Mouse (Mus musculus): ENCODE data around the gene Olfr67. TPM values are rescaled to one million over a fixed set of nuclear protein-coding genes. Genes with fewer than 3 reads are reported as not detected.
"Not testable (repeated sequence)": the region's sequence is repeated elsewhere in the genome, so short reads cannot be mapped to it uniquely, and the experiment has no call there.

The Olfr67 gene
- total RNA-seq (2021), result not detected

DNA sequence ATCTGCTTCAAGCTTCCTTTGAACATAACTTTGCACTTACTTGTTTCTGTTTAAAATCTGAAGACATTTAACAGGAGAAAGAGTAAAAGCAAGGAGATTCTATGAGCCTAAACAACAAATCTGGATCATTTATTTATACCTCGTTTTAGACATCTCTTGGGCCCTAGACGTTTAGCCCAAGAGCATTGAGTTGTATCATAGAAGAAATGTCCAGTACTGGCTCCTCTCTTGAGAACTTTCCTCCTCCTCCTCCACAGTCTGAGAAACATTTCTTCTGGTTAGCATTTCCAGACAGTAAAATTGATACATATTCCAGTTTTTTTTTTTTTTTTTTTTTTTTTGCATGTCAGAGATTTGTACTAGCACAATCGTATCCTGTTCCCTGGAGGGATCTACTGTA, at the start of gene Olfr67:
TSS of gene Olfr67 (minus strand) at position 101 of the 400 bp plus-strand sequence.
- intact Hi-C loops (cut with DNase I), result no loop called here
- DNase-seq (ENCODE audit: low spot score in 2 of 2), result no peak

DNA sequence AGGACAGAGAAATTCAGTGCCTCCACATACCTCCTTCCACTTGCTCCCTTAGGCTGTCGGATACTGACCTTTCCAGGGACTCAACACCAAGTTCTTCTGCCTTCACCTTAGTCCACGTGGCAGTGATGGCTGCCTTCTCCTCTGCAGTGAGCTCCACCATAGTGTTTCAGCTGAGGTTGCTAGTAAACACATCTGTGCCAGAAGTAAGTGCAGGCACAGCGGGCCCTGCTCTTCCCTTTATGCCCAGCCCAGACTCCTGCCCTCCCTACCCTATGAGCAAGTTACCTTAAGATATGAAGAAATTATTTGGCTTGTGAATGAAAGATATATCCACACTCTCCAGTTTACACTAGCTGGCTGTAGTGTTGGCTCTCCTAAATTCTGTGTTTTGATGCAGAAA, 48.6 kb upstream of the Olfr67 start, which contains the start of gene Hbb-bh2:
TSS of gene Hbb-bh2 (minus strand) at position 253 of the 400 bp plus-strand sequence.
- intact Hi-C loops (cut with DNase I), result no loop called here
- no peak for DNase-seq (ENCODE audit: low spot score in 2 of 2)

DNA sequence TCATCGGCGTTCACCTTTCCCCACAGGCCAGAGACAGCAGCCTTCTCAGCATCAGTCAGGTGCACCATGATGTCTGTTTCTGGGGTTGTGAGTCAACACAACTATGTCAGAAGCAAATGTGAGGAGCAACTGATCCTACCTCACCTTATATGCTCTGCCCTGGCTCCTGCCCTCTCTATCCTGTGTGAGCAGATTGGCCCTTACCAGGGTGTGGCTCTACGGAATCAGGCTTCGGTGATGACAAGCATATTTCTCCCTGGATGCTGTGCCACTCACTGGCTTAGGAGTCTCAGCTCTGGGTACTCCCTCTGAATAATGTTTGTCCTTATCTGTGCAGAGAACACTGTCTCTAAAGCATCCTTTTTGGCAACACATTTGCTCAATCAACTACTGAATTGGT, 36.2 kb upstream of the Olfr67 start, which contains the start of gene Hbb-bs:
TSS of gene Hbb-bs (minus strand) at position 289 of the 400 bp plus-strand sequence.
- intact Hi-C loops (cut with DNase I), result no loop called here
- no peak for DNase-seq (ENCODE audit: low spot score in 2 of 2)

DNA sequence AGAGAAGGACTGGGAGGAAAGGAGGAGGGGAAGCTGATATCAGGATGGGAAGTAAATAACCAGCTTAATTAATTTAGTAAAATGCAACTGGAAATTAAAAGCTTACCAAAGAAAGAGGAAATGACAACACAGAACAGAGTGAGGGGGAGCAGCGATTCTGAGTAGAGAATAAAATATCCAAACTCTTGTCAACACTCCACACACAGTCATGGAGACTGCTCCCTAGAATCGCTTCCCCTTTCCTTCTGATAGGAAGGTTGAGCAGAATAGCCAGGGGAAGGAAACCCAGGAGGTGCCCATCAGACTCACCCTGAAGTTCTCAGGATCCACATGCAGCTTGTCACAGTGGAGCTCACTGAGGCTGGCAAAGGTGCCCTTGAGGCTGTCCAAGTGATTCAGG, 35.5 kb upstream of the Olfr67 start:
- intact Hi-C loops (cut with DNase I); DNase-seq (ENCODE audit: low spot score in 2 of 2): not testable (repeated sequence)

DNA sequence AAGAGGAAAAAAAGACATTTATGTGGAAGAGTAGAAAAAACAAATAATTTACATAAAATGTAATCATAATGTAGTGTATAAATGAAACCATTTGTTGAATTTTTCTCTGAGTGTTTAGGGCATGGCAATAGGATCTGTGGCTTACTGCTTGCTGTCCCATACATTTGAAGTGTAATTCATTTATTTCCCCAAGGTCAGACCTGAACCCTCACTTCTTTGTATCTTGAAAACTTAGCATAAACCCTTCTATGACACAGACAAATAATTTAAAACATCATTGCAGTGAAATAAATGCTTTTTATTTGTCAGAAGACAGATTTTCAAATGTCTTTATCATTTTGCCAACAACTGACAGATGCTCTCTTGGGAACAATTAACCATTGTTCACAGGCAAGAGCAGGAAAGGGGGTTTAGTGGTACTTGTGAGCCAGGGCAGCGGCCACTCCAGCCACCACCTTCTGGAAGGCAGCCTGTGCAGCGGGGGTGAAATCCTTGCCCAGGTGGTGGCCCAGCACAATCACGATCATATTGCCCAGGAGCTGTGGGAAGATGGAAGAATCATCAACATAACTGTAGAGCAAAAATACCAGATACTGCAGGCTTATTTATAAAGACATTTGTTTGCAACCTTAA, 34.8 kb upstream of the Olfr67 start:
- intact Hi-C loops (cut with DNase I), result no loop called here
- DNase-seq (ENCODE audit: low spot score in 2 of 2), result no peak

DNA sequence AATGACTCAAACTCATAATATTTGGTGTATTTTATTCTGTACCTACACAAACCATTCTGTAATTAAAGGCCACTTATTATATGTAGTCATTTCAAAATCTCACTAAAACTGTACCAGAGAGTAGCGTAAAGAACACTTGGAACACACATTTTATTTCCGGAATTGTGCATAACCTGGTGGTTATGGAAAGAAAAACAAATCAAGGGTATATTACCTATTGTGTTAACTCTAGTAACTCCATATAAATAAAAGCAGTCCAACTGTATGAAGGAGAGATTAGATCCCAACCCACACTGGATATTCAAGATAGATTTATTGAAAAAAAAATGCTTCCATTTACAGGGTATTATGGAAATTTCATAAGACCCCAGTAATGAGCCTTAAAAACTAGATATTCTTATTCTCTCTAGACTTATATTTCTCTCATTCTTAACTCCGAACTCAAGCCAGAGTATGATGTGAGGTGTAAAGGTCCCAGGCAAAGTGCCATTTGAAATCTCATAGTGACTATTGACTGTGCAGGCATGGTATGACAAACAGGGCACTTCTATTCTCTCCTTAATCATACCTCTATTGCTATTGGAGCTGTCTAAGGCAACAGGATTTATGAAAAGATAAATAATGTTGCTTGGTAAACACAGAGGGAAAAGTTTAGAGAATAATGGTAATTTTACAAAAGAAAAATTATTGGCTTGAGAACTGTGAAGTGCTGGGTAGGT, 34.1 kb upstream of the Olfr67 start:
- intact Hi-C loops (cut with DNase I), result no loop called here
- DNase-seq (ENCODE audit: low spot score in 2 of 2), result no peak

DNA sequence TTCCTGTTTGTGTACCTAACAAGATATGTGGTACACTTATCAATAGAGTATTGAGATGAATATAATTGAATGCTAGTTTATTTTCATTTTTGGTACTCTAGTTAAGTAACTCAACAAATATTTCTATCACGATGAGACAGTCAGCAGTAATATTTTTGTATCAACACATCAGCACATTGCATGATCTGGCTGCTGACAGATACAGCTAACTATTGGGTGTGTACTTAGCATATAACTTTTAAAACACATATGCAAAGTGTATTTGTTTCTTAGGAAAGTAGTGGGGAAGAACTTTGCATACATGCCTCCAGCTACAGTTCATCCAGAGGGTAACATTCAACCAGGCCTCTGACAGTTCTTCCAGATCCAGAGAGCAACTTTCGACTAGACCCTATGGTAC, 33.0 kb upstream of the Olfr67 start:
- no peak for DNase-seq (ENCODE audit: low spot score in 2 of 2)
- intact Hi-C loops (cut with DNase I), result no loop called here

DNA sequence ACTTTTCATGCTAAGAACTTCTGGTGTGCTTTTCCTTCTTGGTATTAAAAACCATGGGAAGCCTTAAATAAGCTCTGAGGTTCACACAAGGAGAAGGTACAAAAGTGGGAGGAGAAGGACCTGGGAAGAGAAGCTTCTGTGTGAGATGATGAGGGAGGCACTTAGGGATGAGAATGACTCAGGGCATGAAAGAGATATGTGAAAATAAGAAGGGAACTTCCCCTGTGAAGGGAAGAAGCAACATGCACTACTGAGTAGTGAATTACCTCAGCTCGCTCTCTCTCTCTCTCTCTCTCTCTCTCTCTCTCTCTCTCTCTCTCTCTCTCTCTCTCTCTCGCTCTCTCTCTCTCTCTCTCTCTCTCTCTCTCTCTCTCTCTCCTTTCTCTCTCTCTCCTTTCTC, 23.5 kb upstream of the Olfr67 start:
- intact Hi-C loops (cut with DNase I); DNase-seq (ENCODE audit: low spot score in 2 of 2): not testable (repeated sequence)

DNA sequence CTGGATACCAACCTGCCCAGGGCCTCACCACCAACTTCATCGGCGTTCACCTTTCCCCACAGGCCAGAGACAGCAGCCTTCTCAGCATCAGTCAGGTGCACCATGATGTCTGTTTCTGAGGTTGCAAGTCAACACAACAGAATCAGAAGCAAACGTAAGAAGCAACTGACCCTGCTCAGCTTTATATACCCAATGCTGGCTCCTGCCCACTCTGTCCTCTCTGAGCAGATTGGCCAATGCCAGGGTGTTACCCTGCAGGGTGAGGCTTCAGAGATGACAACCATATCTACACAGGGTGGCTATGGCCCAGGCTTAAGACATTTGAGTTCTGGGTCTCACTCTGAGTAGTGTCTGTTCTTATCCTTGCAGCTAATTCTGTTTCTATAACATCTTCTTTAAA, 22.1 kb upstream of the Olfr67 start, which contains the start of gene Hbb-bt:
TSS of gene Hbb-bt (minus strand) at position 231 of the 400 bp plus-strand sequence.
- intact Hi-C loops (cut with DNase I), result no loop called here
- no peak for DNase-seq (ENCODE audit: low spot score in 2 of 2)

DNA sequence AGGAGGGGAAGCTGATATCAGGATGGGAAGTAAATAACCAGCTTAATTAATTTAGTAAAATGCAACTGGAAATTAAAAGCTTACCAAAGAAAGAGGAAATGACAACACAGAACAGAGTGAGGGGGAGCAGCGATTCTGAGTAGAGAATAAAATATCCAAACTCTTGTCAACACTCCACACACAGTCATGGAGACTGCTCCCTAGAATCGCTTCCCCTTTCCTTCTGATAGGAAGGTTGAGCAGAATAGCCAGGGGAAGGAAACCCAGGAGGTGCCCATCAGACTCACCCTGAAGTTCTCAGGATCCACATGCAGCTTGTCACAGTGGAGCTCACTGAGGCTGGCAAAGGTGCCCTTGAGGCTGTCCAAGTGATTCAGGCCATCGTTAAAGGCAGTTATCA, 21.5 kb upstream of the Olfr67 start:
- DNase-seq (ENCODE audit: low spot score in 2 of 2); intact Hi-C loops (cut with DNase I): not testable (repeated sequence)

DNA sequence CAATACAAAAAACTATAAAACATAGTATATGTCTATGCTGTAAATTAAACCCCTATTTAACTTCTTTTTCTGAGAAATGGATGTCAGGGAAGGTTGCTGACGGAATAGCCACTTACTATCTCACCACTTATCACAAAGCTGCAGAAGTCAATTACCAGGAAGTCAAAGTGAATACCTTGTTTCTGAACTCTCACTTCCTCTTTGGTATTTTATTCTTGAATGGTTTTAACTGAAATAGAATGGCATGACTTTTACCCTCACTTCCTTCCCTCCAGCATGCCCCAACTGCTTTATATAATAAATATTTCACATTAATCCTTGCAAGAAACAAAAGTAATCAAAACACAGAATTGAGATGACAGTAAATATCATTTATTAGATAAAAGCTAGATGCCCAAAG, 20.6 kb upstream of the Olfr67 start:
- DNase-seq (ENCODE audit: low spot score in 2 of 2), result no peak
- intact Hi-C loops (cut with DNase I), result no loop called here

DNA sequence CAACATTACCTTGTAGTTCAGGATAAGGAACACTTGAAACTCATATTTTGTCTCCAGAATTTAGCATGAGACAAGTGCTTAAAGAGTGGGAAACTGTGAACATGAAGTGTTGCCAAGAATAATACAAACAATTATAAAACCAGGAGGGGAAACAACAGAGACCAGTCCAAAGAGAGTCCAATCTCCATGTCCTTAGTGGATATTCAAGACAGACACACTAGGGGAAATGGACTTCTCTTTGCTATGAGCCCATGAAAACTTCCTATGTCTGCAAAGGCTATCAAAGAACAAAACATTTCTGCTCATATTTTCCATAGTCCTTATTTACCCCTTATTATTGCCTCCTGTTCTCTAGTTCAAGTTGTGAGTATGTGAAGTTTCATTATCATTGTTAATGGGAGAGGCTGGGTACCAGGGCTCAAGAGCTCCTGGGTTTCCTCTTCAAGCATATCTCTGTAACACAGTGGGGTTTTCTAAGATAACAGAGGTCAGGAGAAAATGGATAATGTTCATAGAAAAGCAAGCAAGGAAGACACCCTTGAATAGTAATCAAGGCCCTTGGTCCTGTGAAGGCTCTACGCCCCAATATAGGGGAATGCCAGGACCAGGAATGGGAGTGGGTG, 19.7 kb upstream of the Olfr67 start:
- intact Hi-C loops (cut with DNase I), result no loop called here
- DNase-seq (ENCODE audit: low spot score in 2 of 2), result no peak

DNA sequence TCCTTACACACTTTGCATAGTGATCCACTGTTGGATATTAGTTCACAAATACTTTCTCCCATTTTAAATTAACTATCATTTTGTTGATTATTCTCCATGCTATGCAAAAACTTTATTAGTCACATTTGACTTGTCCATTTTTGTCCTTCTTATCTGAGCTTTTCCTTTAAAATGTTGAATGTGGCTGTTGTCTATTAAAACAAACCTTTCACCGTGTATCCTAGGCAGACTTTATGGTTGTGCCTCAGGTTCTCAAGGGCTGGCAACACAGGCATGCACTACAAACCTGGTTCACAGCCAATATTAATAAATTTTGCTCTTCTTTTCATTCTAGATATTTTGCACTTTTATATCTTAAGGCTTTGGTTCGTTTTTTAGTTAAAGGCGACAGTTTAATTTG, 19.1 kb upstream of the Olfr67 start:
- no peak for DNase-seq (ENCODE audit: low spot score in 2 of 2)
- intact Hi-C loops (cut with DNase I), result no loop called here

DNA sequence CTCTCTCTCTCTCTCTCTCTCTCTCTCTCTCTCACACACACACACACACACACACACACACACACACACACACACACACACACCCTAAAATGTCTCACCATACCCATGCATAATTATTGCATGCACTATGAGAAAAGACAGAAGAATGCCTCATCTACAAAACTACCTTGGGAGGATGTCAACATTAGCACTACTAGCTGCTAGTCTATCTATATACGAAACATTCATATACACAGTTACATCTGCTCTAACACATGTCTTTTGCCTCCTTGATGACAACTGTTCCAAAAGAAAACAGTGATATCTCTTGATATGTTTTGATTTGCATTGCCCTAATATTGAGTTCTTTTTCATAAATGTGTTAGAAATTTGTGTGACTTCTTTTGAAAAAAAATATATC, 18.7 kb upstream of the Olfr67 start:
- intact Hi-C loops (cut with DNase I), result no loop called here

DNA sequence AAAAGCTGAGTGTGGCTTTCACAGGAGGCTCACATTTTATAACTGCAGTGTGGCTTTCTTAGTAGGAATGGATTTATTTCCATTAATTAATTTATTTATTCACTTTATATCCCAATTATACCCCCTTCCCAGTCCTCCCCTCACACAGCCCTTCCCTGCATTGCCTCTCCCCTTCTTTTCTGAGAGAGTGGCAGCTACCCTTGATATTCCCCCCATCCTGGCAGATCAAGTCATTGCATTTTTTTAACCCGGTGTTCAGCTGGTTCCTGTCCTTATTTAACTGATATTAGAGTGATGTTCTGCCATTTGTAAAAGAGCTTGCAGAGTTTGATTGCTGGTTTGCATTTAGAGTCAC, 18.2 kb upstream of the Olfr67 start:
- intact Hi-C loops (cut with DNase I), result no loop called here
- no peak for DNase-seq (ENCODE audit: low spot score in 2 of 2)

More for the DNA sequence above, 18.7 kb upstream of the Olfr67 start:
- no peak for DNase-seq (ENCODE audit: low spot score in 2 of 2)

DNA sequence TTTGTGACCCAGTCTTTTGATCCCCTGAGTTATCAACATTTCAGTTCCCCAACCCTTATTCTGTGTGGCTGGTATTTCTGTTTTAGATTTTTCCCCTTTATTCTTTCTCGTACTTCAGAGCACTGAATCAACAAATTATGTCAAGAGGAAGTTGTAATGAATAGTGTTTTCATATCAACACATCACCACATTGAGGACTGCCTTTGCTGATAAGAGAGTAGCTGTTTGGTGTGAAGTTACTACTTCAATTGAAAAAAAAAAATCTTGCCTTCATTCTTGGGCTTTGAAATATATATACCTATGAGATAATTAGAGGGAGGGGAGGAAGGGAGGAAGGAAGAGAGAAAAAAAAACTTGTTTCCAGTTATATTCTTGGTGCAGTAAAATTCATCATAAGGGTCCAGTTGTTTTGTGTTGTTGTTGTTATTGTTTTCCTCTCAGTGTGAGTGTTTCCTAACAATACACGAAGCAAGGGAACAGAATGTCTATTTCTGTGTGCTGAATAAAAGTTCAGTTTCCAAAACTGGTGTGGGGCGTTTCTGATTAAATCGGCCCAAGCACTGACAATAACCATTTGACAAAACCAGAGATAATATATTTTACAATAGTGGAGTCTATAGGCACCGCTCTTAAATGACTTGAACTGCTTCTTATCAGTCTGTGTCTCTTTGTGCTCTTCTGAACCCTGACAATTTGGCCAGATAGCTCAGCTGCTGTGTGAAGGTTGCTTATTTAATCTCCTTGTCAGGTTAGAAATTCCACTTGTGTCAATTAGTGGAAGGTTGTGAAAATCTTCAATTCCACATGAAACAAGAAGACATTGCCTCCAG, 17.6 kb upstream of the Olfr67 start:
- intact Hi-C loops (cut with DNase I), result no loop called here

DNA sequence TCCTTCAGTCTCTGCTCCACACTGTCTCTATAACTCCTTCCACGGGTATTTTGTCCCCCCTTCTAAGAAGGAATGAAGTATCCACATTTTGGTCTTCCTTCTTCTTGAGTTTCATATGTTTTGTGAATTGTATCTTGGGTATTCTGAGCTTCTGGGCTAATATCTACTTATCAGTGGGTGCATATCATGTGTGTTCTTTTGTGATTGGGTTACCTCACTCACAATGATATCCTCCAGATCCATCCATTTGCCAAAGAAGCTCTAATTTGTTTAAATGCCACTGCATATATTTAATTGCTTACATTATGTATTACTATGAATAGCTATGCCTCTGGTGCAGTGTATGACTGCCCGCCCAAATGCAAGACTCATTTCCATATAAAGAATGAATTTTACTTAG, 16.5 kb upstream of the Olfr67 start:
- DNase-seq (ENCODE audit: low spot score in 2 of 2); intact Hi-C loops (cut with DNase I): not testable (repeated sequence)

More for the DNA sequence above, 17.6 kb upstream of the Olfr67 start:
- no peak for DNase-seq (ENCODE audit: low spot score in 2 of 2)

DNA sequence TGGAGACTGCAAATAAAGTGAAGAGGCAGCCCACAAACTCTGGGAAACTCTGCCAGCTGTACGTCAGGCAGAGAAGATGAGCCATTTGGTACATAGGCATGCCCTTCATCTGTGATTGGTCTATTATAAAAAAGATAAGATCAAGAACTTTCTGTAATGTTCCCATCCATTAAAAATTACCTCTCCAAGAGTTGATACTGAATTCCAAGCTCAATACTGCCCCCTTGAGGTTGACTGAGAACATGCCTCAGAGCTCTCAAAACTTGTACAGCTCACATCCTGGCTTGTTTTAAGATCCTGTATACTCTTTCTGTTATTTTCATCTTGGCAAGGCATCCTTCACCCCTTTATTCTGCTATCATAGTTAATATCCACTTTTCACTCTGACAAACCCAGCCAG, 15.2 kb upstream of the Olfr67 start:
- intact Hi-C loops (cut with DNase I), result no loop called here
- DNase-seq (ENCODE audit: low spot score in 2 of 2), result peak; percentile 5

DNA sequence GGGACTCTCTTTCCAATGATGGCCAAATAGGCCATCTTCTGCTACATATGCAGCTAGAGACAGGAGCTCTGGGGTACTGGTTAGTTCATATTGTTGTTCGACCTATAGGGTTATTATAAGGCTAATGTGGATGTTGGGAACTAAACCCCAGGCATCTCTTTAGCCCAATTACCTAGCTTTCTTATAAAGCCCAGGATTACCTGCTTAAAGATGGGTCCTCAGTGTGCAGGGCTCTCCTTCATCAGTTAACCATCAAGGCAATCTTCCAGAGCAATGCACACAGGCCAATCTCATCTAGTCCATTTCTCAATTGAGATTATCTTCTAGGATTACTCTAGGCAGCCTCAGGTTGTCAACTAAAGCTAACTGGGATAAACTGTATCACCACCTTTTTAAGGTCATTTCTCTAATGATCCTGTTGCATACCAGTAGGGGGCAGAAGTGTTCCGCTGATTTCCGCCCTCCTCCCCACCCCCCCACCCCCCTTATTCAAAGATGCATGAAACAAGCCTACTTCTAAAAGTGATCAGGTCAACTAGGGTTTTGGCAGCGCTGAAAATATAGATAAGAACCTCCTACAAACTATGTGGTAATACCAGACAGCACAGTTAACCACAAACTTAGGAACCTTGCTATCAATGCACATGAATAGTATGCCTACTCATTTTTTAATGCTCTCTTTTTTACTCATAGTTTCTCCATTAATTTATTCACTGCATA, 1.2 kb upstream of the Olfr67 start:
- no peak for DNase-seq (ENCODE audit: low spot score in 2 of 2)
- intact Hi-C loops (cut with DNase I), result no loop called here
